Mouse (Mus musculus): Measurements from ENCODE around the gene Map4k3.

- TF ChIP-seq CTCF (IDR thresholded peaks at IDR 0.05; ENCODE audit: insufficient read depth, low read length) (no peak), POLR2A (IDR thresholded peaks at IDR 0.05; ENCODE audit: borderline replicate concordance, extremely low read depth, low read depth, low read length) (no peak)
Measured at GRCm38 (mm10) chr17:80562792-80563191, 165.5 kb downstream of the Map4k3 start.
